Mouse (Mus musculus): Measurements from ENCODE around the gene Cfap299.
"Not testable (repeated sequence)": the region's sequence is repeated elsewhere in the genome, so short reads cannot be mapped to it uniquely, and the experiment has no call there.

The Cfap299 gene

GRCm38 (mm10) chr5:98522270-98522977 lies 193.3 kb downstream of the Cfap299 start:
- DNase-seq (ENCODE audit: extremely low read depth, low read depth, low spot score), result no peak

GRCm38 (mm10) chr5:98523050-98523449 lies 193.9 kb downstream of the Cfap299 start:
- no peak for DNase-seq (ENCODE audit: extremely low read depth, low read depth, low spot score)

DNA sequence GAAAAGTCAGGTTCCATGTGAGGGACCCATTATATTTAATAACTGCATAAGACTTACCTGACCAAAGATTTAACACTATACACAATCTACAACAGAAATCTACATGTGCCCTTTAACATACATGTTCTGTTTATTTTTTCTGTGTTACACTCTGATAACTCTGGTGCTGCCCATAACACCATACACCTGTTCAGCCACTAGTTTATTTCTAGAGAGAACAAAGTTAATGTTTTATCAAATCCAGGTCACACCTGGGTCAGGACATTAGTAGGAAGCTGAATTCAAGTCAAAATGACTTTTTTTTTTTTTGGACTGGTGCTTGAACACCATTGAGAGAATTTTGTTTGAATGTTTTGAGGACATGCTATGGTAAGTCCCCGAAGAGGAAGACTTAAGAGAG lies 194.7 kb downstream of the Cfap299 start:
- DNase-seq (ENCODE audit: extremely low read depth, low read depth, low spot score), result no peak

DNA sequence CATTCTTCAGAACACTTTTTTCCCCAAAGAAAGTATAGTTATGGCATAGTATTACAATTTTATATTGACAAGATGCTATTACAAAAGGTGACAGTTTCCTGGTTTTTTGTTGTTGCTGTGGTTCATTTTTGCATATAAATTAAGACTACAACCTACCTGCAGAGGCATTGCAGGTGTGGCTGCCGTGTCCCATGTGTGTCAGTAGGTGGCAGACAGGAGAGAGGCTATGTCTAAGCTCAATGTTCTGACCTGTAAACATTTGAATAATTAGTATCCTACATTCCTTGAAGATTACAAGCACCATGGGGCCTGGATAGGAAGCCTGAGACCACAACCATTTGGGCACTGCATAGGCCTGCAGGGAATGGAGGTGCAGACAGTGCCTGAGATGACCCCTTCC lies 212.2 kb downstream of the Cfap299 start:
- DNase-seq (ENCODE audit: extremely low read depth, low read depth, low spot score), result no peak

GRCm38 (mm10) chr5:98550285-98550684 lies 221.2 kb downstream of the Cfap299 start:
- DNase-seq (ENCODE audit: extremely low read depth, low read depth, low spot score), result no peak

GRCm38 (mm10) chr5:98550873-98551272 lies 221.8 kb downstream of the Cfap299 start:
- no peak for DNase-seq (ENCODE audit: extremely low read depth, low read depth, low spot score)

GRCm38 (mm10) chr5:98552395-98552794 lies 223.3 kb downstream of the Cfap299 start, which contains the start of gene Gm11111:
Gene Gm11111 (plus strand): TSS chr5:98552695.
- no peak for DNase-seq (ENCODE audit: extremely low read depth, low read depth, low spot score)

DNA sequence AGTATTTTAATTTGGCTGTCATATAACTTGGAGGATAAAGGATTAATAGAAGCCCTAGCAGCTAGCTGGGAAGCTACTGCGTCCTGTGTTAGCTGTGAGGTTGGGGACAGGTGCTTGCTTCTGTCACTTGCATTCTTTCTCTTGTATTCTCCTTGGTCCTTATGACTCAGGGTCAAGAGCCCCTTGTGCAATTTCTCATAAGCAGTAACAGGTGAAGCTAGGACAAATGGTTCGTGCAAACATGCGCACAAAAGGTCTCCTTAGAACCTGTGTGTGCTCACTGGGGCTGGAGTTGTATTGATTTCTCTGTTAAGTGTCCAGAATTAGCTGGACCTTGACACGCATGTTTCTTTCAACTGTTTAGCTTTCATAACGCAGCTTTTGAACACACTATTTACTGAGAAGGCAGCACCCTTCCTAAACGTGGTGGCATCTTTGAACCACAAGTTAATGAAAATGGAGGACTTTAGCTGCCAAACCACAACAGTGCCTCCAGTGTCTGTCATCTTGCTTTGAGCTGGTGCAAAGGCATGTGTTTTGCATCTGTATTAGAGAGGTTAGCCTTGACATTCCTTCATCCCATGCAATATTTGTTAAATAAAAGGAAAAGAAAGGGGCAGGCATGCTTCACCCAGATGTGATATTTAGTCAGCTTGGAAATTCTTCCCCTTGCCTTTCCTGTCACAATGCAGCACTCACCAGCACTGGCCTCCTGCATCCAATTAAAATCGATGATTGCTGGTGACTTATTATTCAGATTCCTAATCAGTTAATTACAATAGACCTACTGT lies 223.9 kb downstream of the Cfap299 start:
- DNase-seq (ENCODE audit: extremely low read depth, low read depth, low spot score), result no peak

DNA sequence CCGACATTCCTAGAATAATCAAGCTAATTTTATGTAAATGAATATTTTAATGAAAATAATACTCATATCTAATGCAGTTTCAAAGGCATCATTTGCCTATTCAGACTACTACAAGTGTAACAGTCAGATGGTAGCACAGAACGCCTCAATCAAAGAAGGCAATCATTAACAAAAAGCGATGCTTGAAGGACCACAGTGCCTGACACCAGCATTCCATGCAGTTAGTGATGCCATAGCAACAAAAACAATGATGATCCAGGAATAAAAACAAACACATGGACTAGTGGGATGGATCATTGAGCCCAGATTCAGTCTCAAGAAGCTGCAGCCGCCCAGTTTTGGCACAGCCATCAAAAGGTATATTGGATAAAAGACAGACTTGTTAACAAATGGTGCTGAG lies 232.2 kb downstream of the Cfap299 start:
- DNase-seq (ENCODE audit: extremely low read depth, low read depth, low spot score), result no peak

DNA sequence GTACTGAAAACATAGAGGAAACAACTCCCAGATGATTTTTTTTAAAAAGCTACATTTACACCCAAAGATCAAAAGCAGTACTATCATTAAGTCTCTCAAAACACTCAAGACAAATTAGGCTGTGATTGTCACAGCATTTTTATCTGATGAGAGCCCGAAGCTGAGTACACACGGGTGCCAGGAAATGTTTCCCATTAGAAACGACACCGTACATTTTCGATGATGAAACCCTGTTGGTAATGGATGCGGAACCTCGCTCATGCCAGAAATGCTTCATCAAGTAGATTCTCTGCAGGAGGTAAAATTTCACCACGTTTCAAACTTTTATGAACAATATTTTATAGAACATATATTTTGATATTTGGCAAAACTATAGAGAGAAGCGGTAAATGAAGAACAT lies 233.7 kb downstream of the Cfap299 start:
- no peak for DNase-seq (ENCODE audit: extremely low read depth, low read depth, low spot score)

DNA sequence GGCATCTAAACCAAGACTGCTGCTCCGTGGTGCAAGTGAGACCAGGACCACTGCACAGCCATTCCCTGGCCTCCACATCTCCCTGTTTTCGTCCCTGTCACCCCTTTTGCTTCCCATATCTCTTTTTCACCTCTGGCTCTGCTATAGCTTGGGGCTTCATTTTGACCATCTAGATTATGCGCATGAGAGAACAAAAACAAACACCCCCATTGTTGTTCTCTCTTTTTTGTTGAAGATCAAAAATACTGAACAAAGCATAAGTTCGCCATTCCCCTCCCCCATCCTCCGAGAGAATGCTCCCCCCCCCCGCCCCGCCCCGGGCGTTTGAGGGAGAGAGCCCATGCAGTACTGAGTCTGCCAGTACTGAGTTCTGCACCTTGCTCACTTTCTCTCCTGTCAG lies 234.7 kb downstream of the Cfap299 start:
- DNase-seq (ENCODE audit: extremely low read depth, low read depth, low spot score), result no peak

DNA sequence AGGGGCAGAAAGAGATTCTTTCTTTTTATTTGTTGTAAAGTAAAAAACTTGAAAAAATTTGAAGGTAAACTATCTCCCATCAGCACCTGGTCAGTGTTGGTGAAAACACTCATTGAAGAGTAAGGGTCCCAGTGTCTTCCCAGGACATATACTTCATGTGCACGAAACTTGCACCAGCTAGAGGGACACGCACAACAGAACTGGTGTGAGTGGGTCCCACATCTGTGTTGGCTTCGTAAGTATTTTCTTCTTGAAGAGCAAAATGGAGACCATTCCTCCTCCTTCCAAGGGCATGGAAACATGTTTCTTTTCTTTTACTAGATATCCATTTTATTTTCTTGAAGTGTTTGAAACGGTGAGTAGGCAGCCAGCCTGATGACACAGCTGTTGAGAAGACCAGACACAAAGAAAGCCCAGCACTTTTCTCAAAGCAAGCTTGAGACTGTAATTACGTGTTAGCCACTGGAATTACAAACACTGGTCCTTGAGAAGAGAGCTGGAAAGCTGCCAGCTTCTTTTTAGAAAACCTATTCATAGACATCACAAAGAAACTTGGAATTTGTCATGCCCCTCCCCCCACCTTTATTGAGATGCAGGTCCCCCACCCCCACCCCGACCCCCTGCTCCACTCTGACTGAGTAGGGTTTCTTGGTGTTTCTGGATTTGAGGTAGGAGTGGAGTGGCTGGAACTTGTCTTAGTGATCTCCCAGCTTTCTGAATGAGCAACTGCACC lies 237.5 kb downstream of the Cfap299 start:
- DNase-seq (ENCODE audit: extremely low read depth, low read depth, low spot score), result no peak

DNA sequence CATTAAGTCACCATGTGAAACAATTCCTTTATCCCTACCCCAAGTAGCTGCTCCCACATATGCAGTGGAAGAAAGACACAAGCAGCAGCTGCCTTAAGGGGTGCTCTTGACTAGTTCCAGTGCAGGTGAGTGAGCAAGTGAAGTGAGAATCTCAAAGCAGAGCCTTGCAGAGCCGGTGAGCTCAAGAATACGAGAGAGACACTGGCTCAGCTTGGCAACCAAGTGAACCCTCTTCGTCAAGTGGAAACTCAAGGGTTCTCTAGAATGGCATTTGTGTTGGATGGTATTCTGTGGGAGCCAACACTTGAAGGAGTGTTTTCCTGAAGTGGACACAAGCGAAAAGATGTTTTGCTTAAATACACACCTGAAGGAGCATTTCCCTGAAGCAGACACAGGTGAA lies 239.4 kb downstream of the Cfap299 start:
- DNase-seq (ENCODE audit: extremely low read depth, low read depth, low spot score), result no peak

DNA sequence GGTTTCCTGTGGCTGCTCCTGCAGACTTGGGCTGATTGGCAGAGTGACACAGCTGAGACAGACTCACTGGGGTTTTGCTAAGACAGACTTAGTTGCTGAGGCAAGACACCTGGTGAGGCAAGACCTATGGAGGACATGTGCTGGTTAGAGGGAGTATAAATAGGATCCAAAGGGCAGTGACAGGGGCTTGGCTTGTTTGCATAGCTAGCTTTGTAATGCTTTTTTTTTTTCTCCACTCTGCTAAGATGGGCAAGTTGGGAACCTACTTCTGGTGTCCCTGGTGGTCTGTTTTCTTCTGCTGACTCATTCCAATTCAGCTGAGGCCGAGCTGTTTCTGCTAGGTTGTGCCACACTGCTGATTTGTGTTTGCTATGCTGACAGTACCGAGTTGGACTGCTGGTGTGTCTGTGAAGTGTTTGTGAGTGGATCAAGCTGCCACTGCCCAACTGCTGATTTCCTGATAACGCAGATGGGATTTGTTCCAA lies 240.0 kb downstream of the Cfap299 start:
- DNase-seq (ENCODE audit: extremely low read depth, low read depth, low spot score), result no peak

- DNase-seq (ENCODE audit: extremely low read depth, low read depth, low spot score), result no peak
These were observed 243.3 kb downstream of the Cfap299 start for GRCm38 (mm10) chr5:98572392-98572791.

- DNase-seq (ENCODE audit: extremely low read depth, low read depth, low spot score), result no peak
These were observed 245.8 kb downstream of the Cfap299 start for GRCm38 (mm10) chr5:98574711-98575470.

DNA sequence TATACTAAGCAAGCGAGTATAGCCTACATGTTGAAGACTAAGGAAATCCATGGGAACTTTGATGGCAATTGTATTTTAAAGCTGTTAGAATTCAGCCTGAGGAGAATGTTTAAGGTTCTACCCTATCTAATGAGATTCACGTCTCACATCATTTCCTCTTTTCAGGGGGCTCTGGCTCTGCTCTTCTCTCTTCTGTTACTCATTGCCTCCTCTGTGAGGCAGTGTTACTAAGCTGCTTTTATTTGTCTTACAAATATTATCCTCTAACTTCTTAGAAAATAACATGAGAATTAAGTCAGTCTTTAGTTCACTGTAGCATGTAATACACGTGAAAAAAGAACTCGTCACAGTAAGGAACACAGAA lies 246.3 kb downstream of the Cfap299 start:
- DNase-seq (ENCODE audit: extremely low read depth, low read depth, low spot score), result no peak

GRCm38 (mm10) chr5:98576538-98576937 lies 247.4 kb downstream of the Cfap299 start:
- not testable (repeated sequence) for DNase-seq (ENCODE audit: extremely low read depth, low read depth, low spot score)

DNA sequence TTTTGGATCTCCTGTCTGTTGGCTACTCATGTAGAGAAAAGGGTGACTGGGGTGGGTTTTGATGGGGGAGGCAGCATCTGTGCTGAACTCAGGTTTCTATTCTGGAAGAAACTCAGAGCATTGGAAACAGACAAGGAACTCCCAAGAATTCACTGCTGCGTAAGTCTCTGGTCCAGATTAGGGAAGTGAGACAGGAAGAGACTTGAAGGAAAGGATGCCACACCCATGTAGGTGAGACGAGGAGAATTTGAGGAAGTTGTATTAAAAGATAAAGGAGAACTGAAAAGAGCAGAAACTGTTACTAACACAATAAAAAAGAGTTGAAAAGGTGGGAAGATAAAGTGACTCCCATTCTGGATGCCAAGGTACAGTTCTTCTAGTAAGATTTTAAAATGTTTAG lies 249.3 kb downstream of the Cfap299 start:
- DNase-seq (ENCODE audit: extremely low read depth, low read depth, low spot score), result no peak

GRCm38 (mm10) chr5:98580811-98581210 lies 251.7 kb downstream of the Cfap299 start:
- DNase-seq (ENCODE audit: extremely low read depth, low read depth, low spot score), result no peak

DNA sequence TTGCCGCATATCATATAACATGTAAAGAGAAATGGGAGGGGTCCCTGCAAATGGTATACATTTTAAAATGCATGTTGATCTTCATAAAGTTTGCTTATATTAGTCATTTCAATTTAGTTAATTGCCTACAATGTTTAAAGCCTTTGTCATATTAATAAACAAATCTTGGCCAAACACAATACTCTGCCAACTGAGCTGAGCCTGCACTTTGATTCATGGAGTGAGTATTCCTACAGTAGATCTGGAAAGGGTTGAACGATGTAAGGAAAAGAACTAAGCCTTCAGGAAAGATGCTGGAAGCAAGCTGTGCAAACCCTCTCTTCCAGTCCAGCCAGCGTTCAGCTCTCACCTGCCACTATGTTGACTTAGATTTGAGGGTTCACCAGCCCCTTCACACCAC lies 252.9 kb downstream of the Cfap299 start:
- no peak for DNase-seq (ENCODE audit: extremely low read depth, low read depth, low spot score)

All from fat pad, adult 2 months (tissue).